ENCODE assay signal across 8 mouse cellular contexts in genomic region chr17:34972069-34972749, GRCm38 (mm10). TPM values are rescaled to one million over a fixed set of nuclear protein-coding genes. Genes with fewer than 3 reads are reported as not detected.
DNase-seq lines count a peak whose midpoint lies in the region; ATAC-seq and TF ChIP-seq lines count a peak whose summit lies in the region.
"Not testable (repeated sequence)": the region's sequence is repeated elsewhere in the genome, so short reads cannot be mapped to it uniquely, and the experiment has no call there.

Hspa1a (minus strand) TSS chr17:34972156.
Hspa1l (plus strand) TSS chr17:34972703.

- H3K27ac ChIP-seq in ES-E14 (ENCODE audit: insufficient read depth, low read depth, low read length, poor library complexity, severe bottlenecking); liver, embryonic 16.5 days (ENCODE audit: low read length): not testable (repeated sequence)
- H3K27ac ChIP-seq in layer of hippocampus, adult 2 months = peak within 1 kb of the TSS; percentile 81

- peak within 1 kb of the TSS; percentile 35; a peak in 3 of 4 replicates for H3K4me3 ChIP-seq in ES-E14 (ENCODE audit: insufficient read depth in 1 of 2, low read depth in 1 of 2, low read length in 2 of 2, poor library complexity in 1 of 2, severe bottlenecking in 1 of 2)
- peak within 1 kb of the TSS; percentile 59 for H3K4me3 ChIP-seq in layer of hippocampus, adult 2 months
- H3K4me3 ChIP-seq in liver, embryonic 16.5 days (ENCODE audit: low read depth, low read length) = peak within 1 kb of the TSS; percentile 46

- H3K27me3 ChIP-seq in liver, embryonic 16.5 days (ENCODE audit: control insufficient read depth, insufficient read depth, low read depth, low read length) = peaks cover 51% of the 10 kb centered on the region
- not testable (repeated sequence) for H3K27me3 ChIP-seq in splenic B cell, adult 2 months (ENCODE audit: control insufficient read depth, insufficient read depth, low read length, poor library complexity, severe bottlenecking)

- H3K9me3 ChIP-seq in ES-E14 (ENCODE audit: control insufficient read depth, insufficient read depth, low read depth, low read length); liver, embryonic 16.5 days (replicated peaks; ENCODE audit: control insufficient read depth, low read length): not testable (repeated sequence)

- not testable (repeated sequence) for TF ChIP-seq CTCF in layer of hippocampus, adult 2 months (conservative IDR thresholded peaks at IDR 0.05)

- H3K9ac ChIP-seq in ES-E14 (ENCODE audit: insufficient read depth, low read depth, low read length, poor library complexity, severe bottlenecking) = not testable (repeated sequence)
- H3K9ac ChIP-seq in liver, embryonic 16.5 days (ENCODE audit: low read depth, low read length) = 0 out of 2 replicates have a peak within 1 kb of the TSS, but pooled peaks have one; percentile 28

- not testable (repeated sequence) for H3K4me1 ChIP-seq in ES-E14 (ENCODE audit: control insufficient read depth in 2 of 2, insufficient read depth in 2 of 2, low read length in 2 of 2, poor library complexity in 1 of 2); liver, embryonic 16.5 days (ENCODE audit: control insufficient read depth, low read depth, low read length)

- peak; percentile 91 to 95 for ATAC-seq in hematopoietic stem cell, adult 5-6 weeks (replicated peaks in 1 of 2; ENCODE audit: insufficient read depth in 1 of 2, low FRiP score in 2 of 2, low TSS enrichment in 1 of 2, low read depth in 1 of 2, poor library complexity in 2 of 2, severe bottlenecking in 2 of 2)
- peak; percentile 93 for ATAC-seq in liver, embryonic 16.5 days (ENCODE audit: low read depth)

- peak within 1 kb of the TSS; percentile 63 for H3K4me2 ChIP-seq in liver, embryonic 16.5 days (ENCODE audit: low read depth, low read length)

- in situ Hi-C loops in ES-E14 (cut with MboI; ENCODE audit: low sequenced_read_pairs in 2 of 2, unreplicated experiment in 2 of 2) = not testable (repeated sequence)

- H3K36me3 ChIP-seq in ES-E14 (ENCODE audit: control insufficient read depth, insufficient read depth, low read length, poor library complexity, severe bottlenecking); liver, embryonic 16.5 days (ENCODE audit: control insufficient read depth, insufficient read depth); splenic B cell, adult 2 months (ENCODE audit: control insufficient read depth, insufficient read depth, low read length, poor library complexity, severe bottlenecking): not testable (repeated sequence)

- WGBS in liver, embryonic 16.5 days (ENCODE audit: insufficient replicate concordance) = 2% methylated on average over 29 of the region's 33 CpGs

- DNase-seq in ES-E14 (ENCODE audit: low read depth, low spot score) = not testable (repeated sequence)
- DNase-seq in cerebellum, postnatal 25 days = peak; percentile 83 to 90
- DNase-seq in frontal cortex, postnatal 10 days (ENCODE audit: low spot score in 2 of 2) = peak; percentile 57 to 74
- DNase-seq in layer of hippocampus, adult 2 months (ENCODE audit: low spot score in 2 of 2) = peak; percentile 61 to 71
- peak; percentile 80 to 83 for DNase-seq in natural killer cell, adult 2 months (ENCODE audit: low spot score in 2 of 2)
- DNase-seq in splenic B cell, adult 2 months (ENCODE audit: low read depth, low spot score) = peak; percentile 91

RNA-seq across cellular contexts. Expression of gene Hspa1a, which starts in this region (rescaled TPM):
- total RNA-seq in ES-E14 (2012; rRNA removed) = 5.8 and 5.9 TPM in 2 replicates
- 16.3 and 22.9 TPM in 2 replicates for total RNA-seq in hematopoietic stem cell, adult 5-6 weeks (2017)
- total RNA-seq in layer of hippocampus, adult 2 months (2021) = 10 to 100 TPM; 16.9 to 18.1 TPM
- 0.87 and 1.5 TPM in 2 replicates for polyA plus RNA-seq in liver, embryonic 16.5 days (2015; fragmentation: Nextera tagmentation; extraction: Ambion mirVana)

RNA-seq across cellular contexts. Expression of gene Hspa1l, which starts in this region (rescaled TPM):
- total RNA-seq in ES-E14 (2012; rRNA removed) = 0.45 and 0.48 TPM in 2 replicates
- 0.05 TPM in 1 of 2 replicates, not detected in the other for total RNA-seq in hematopoietic stem cell, adult 5-6 weeks (2017)
- total RNA-seq in layer of hippocampus, adult 2 months (2021) = under 1 TPM; 0.44 to 0.49 TPM
- 0.21 and 0.27 TPM in 2 replicates for polyA plus RNA-seq in liver, embryonic 16.5 days (2015; fragmentation: Nextera tagmentation; extraction: Ambion mirVana)
